Mouse (Mus musculus) megakaryocyte, embryonic 14.5 days (primary cell): Measurements from ENCODE around the gene Umodl1.

Experiments
- FLI1 ChIP-seq: IDR thresholded peaks from 2 replicates; pipeline ENCODE4 v1.6.1; 2012; ENCODE audit warnings: low read length, inconsistent platforms, mixed read lengths
- GATA1 ChIP-seq: IDR thresholded peaks from 3 replicates; pipeline ENCODE4 v1.6.1; 2012; ENCODE audit warnings: mixed read lengths, low read length, inconsistent platforms, borderline replicate concordance

DNA sequence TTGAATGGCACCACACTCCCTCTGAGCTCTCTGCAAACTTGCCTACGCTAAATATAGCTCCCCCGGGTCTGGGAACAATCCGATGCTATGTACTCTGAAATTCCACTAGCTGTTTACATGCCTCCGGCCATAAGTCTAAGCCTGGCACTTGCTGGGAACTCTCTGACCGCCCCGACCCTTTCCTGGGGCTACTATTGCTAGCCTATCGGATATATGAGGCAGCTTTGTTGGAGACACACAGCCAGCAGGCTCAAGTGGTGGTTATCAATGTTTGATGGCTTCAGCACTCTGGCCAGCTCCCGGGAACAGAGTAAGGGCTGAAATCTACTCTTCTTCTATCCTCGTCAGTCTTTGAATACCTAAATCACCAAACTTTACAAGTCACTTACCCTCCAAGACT, 15.9 kb upstream of the Umodl1 start:
- TF ChIP-seq GATA1 (no peak), FLI1 (no peak)
